Mouse (Mus musculus) adrenal gland, adult 18-20 months (tissue): Measurements from ENCODE around the gene Rbm33. TPM values are rescaled to one million over a fixed set of nuclear protein-coding genes. Genes with fewer than 3 reads are reported as not detected.

Source experiments
- DNase-seq, 2 experiments: peaks; one replicate each; pipeline ENCODE4 v3.0.0; 2021 to 2022; ENCODE audit warnings: low spot score in 2 of 2
- total RNA-seq, 2 experiments: library from RNA; stranded (reverse); gene quantifications; 1 replicate in 1 of 2; 2 replicates in 1 of 2; pipeline ENCODE4 v1.2.3; 2021

Gene Rbm33
- total RNA-seq, 2 experiments from 2014 or later: 45.6 to 57.5 TPM

GRCm38 (mm10) chr5:28322189-28322588 is 5.3 kb downstream of the Rbm33 start:
- DNase-seq: no peak

GRCm38 (mm10) chr5:28323822-28324221 is 6.9 kb downstream of the Rbm33 start:
- DNase-seq: no peak

- no peak for DNase-seq
Measured at GRCm38 (mm10) chr5:28324457-28324856, 7.5 kb downstream of the Rbm33 start.

- DNase-seq: no peak
Measured at GRCm38 (mm10) chr5:28329024-28329806, 12.3 kb downstream of the Rbm33 start.

GRCm38 (mm10) chr5:28333731-28334130 is 16.8 kb downstream of the Rbm33 start:
- peak in 1 of 2 experiments; percentile 31 for DNase-seq

- DNase-seq: no peak
Measured at GRCm38 (mm10) chr5:28351857-28352513, 35.1 kb downstream of the Rbm33 start.

GRCm38 (mm10) chr5:28355614-28356013 is 38.7 kb downstream of the Rbm33 start:
- no peak for DNase-seq

GRCm38 (mm10) chr5:28360745-28361144 is 43.8 kb downstream of the Rbm33 start:
- no peak for DNase-seq

- DNase-seq: no peak
Measured at GRCm38 (mm10) chr5:28368056-28368455, 51.1 kb downstream of the Rbm33 start.

- no peak for DNase-seq
Measured at GRCm38 (mm10) chr5:28370836-28371235, 53.9 kb downstream of the Rbm33 start.

GRCm38 (mm10) chr5:28372172-28372664 is 55.3 kb downstream of the Rbm33 start:
- no peak for DNase-seq

GRCm38 (mm10) chr5:28373498-28374427 is 56.8 kb downstream of the Rbm33 start:
- no peak for DNase-seq

- DNase-seq: no peak
Measured at GRCm38 (mm10) chr5:28377299-28377698, 60.4 kb downstream of the Rbm33 start.

GRCm38 (mm10) chr5:28382289-28382688 is 65.4 kb downstream of the Rbm33 start:
- no peak for DNase-seq

GRCm38 (mm10) chr5:28386783-28387182 is 69.9 kb downstream of the Rbm33 start:
- DNase-seq: no peak

- no peak for DNase-seq
Measured at GRCm38 (mm10) chr5:28387531-28388179, 70.7 kb downstream of the Rbm33 start.

- peak; percentile 51 to 61 for DNase-seq
Measured at GRCm38 (mm10) chr5:28388184-28388583, 71.3 kb downstream of the Rbm33 start.

GRCm38 (mm10) chr5:28390189-28390588 is 73.3 kb downstream of the Rbm33 start:
- DNase-seq: no peak

GRCm38 (mm10) chr5:28397344-28397743 is 80.4 kb downstream of the Rbm33 start:
- DNase-seq: no peak

GRCm38 (mm10) chr5:28398736-28399135 is 81.8 kb downstream of the Rbm33 start:
- no peak for DNase-seq
